Mouse (Mus musculus) myocyte (in vitro differentiated cells): ENCODE measurements at regions not wholly inside any gene's neighbourhood (a gene's known extent, or its start where the extent isn't known, plus 50 kb on each side); places are given as distances from the start of the nearest gene placed in this dataset.

Experiments used
- H3K27me3 ChIP-seq: one replicate; pipeline ENCODE4 v1.6.1; 2011; ENCODE audit not compliant: control insufficient read depth, insufficient read depth, insufficient read length
- H3K36me3 ChIP-seq: one replicate; pipeline ENCODE4 v1.6.1; 2011; ENCODE audit not compliant: control insufficient read depth, insufficient read depth
- H3K4me2 ChIP-seq: one replicate; pipeline ENCODE4 v1.6.1; 2011; ENCODE audit warnings: low read depth, control low read depth
- H3K4me3 ChIP-seq: one replicate; pipeline ENCODE4 v1.5.1; 2011; ENCODE audit warnings: mild to moderate bottlenecking, control low read depth, moderate library complexity
- H3K79me2 ChIP-seq: one replicate; pipeline ENCODE4 v1.6.1; 2011; ENCODE audit not compliant: control insufficient read depth, insufficient read depth
- H3ac ChIP-seq: one replicate; pipeline ENCODE4 v1.6.1; 2011; ENCODE audit not compliant: control insufficient read depth, insufficient read length
- CEBPB ChIP-seq: IDR thresholded peaks from 2 replicates; pipeline ENCODE4 v1.6.1; 2011; ENCODE audit warnings: mild to moderate bottlenecking, moderate library complexity; ENCODE audit not compliant: poor library complexity, insufficient read depth, severe bottlenecking
- E2F4 ChIP-seq: IDR thresholded peaks from one replicate; pipeline ENCODE4 v1.6.1; 2011; ENCODE audit warnings: mild to moderate bottlenecking, control low read depth, moderate library complexity; ENCODE audit not compliant: insufficient read depth
- MAX ChIP-seq: IDR thresholded peaks from one replicate; pipeline ENCODE4 v1.6.1; 2011; ENCODE audit warnings: low read depth, mild to moderate bottlenecking, control low read depth
- MYOD1 ChIP-seq, 3 experiments: IDR thresholded peaks; one replicate each; pipeline ENCODE4 v1.6.1; 2011; ENCODE audit warnings: control low read depth in 2 of 3, low read depth in 2 of 3, mild to moderate bottlenecking in 2 of 3, moderate library complexity in 1 of 3; ENCODE audit not compliant: insufficient read length in 2 of 3, control insufficient read depth in 1 of 3
- MYOG ChIP-seq, 3 experiments: IDR thresholded peaks; one replicate each; pipeline ENCODE4 v1.6.1; 2011; ENCODE audit warnings: control low read depth in 2 of 3, low read depth in 2 of 3, mild to moderate bottlenecking in 2 of 3; ENCODE audit not compliant: insufficient read length in 2 of 3, control insufficient read depth in 1 of 3, insufficient read depth in 1 of 3
- POLR2A ChIP-seq: IDR thresholded peaks from one replicate; pipeline ENCODE4 v1.6.1; 2011; ENCODE audit warnings: low read depth, mild to moderate bottlenecking, control low read depth, moderate library complexity; ENCODE audit not compliant: insufficient read length
- POLR2AphosphoS2 ChIP-seq: IDR thresholded peaks from one replicate; pipeline ENCODE4 v1.6.1; 2011; ENCODE audit warnings: low read depth, control low read depth; ENCODE audit not compliant: insufficient read length
- REST ChIP-seq: IDR thresholded peaks from one replicate; pipeline ENCODE4 v1.6.1; 2011; ENCODE audit warnings: mild to moderate bottlenecking, control low read depth, moderate library complexity; ENCODE audit not compliant: insufficient read depth, insufficient read length
- SRF ChIP-seq: IDR thresholded peaks from one replicate; pipeline ENCODE4 v1.6.1; 2011; ENCODE audit warnings: low read depth; ENCODE audit not compliant: control insufficient read depth, insufficient read length
- TCF12 ChIP-seq: IDR thresholded peaks from one replicate; pipeline ENCODE4 v1.6.1; 2011; ENCODE audit warnings: mild to moderate bottlenecking, control low read depth; ENCODE audit not compliant: poor library complexity, insufficient read depth, severe bottlenecking
- TCF3 ChIP-seq: IDR thresholded peaks from one replicate; pipeline ENCODE4 v1.6.1; 2011; ENCODE audit warnings: low read depth, control low read depth; ENCODE audit not compliant: insufficient read length
- USF1 ChIP-seq: IDR thresholded peaks from one replicate; pipeline ENCODE4 v1.6.1; 2011; ENCODE audit warnings: low read depth, mild to moderate bottlenecking, control low read depth, moderate library complexity

GRCm38 (mm10) chr13:101844461-101845440 lies 76.7 kb upstream of the Pik3r1 start:
- TF ChIP-seq POLR2AphosphoS2: no peak
- TF ChIP-seq REST: no peak
- TF ChIP-seq POLR2A: no peak
- TF ChIP-seq MYOD1 (IDR thresholded peaks at IDR 0.05; ENCODE audit: control insufficient read depth in 1 of 3, insufficient read length in 2 of 3, low read depth in 2 of 3): no peak
- no peak for TF ChIP-seq MYOG (IDR thresholded peaks at IDR 0.05; ENCODE audit: control insufficient read depth in 1 of 3, insufficient read depth in 1 of 3, insufficient read length in 2 of 3, low read depth in 2 of 3)
- no peak for TF ChIP-seq CEBPB
- no peak for TF ChIP-seq TCF12
- TF ChIP-seq TCF3: no peak
- TF ChIP-seq E2F4: no peak
- no peak for TF ChIP-seq MAX
- TF ChIP-seq USF1: no peak
- TF ChIP-seq SRF: no peak
- Histone ChIP-seq H3K79me2 (no peaks in the 10 kb centered on the region), H3K36me3 (no peaks in the 10 kb centered on the region), H3K27me3 (no peaks in the 10 kb centered on the region), H3K4me3 (no peak overlapping the region), H3K4me2 (no peak overlapping the region), H3ac (no peak overlapping the region)

- H3K27me3 ChIP-seq: no peaks in the 10 kb centered on the region
- H3K36me3 ChIP-seq: no peaks in the 10 kb centered on the region
- no peak overlapping the region for H3K4me3 ChIP-seq
- H3K4me2 ChIP-seq: no peak overlapping the region
- H3K79me2 ChIP-seq: no peaks in the 10 kb centered on the region
- TF ChIP-seq POLR2AphosphoS2 (no peak), MYOD1 (IDR thresholded peaks at IDR 0.05; ENCODE audit: control insufficient read depth in 1 of 3, insufficient read length in 2 of 3, low read depth in 2 of 3) (no peak), REST (no peak), CEBPB (no peak), POLR2A (no peak), USF1 (no peak), E2F4 (no peak), SRF (no peak), TCF12 (no peak), TCF3 (no peak), MAX (no peak), MYOG (IDR thresholded peaks at IDR 0.05; ENCODE audit: control insufficient read depth in 1 of 3, insufficient read depth in 1 of 3, insufficient read length in 2 of 3, low read depth in 2 of 3) (no peak)
- H3ac ChIP-seq: no peak overlapping the region
Observed at GRCm38 (mm10) chr13:101846016-101846415, 78.0 kb upstream of the Pik3r1 start.

- Histone ChIP-seq H3K79me2 (no peaks in the 10 kb centered on the region), H3K4me2 (no peak overlapping the region), H3K27me3 (no peaks in the 10 kb centered on the region), H3K36me3 (no peaks in the 10 kb centered on the region), H3K4me3 (no peak overlapping the region), H3ac (no peak overlapping the region)
- TF ChIP-seq REST (no peak), MYOD1 (IDR thresholded peaks at IDR 0.05; ENCODE audit: control insufficient read depth in 1 of 3, insufficient read length in 2 of 3, low read depth in 2 of 3) (no peak), CEBPB (no peak), POLR2A (no peak), MAX (no peak), POLR2AphosphoS2 (no peak), TCF12 (no peak), USF1 (no peak), SRF (no peak), E2F4 (no peak)
Observed at GRCm38 (mm10) chr13:101847879-101848600, 80.0 kb upstream of the Pik3r1 start.

- Histone ChIP-seq H3ac (no peak overlapping the region), H3K27me3 (no peaks in the 10 kb centered on the region), H3K36me3 (no peaks in the 10 kb centered on the region), H3K79me2 (no peaks in the 10 kb centered on the region), H3K4me3 (no peak overlapping the region), H3K4me2 (no peak overlapping the region)
- TF ChIP-seq POLR2A (no peak), MYOD1 (IDR thresholded peaks at IDR 0.05; ENCODE audit: control insufficient read depth in 1 of 3, insufficient read length in 2 of 3, low read depth in 2 of 3) (no peak), TCF3 (no peak), MYOG (IDR thresholded peaks at IDR 0.05; ENCODE audit: control insufficient read depth in 1 of 3, insufficient read depth in 1 of 3, insufficient read length in 2 of 3, low read depth in 2 of 3) (no peak), POLR2AphosphoS2 (no peak), E2F4 (no peak), MAX (no peak), CEBPB (no peak), USF1 (no peak), TCF12 (no peak), REST (no peak), SRF (no peak)
Observed at GRCm38 (mm10) chr13:101848601-101849147, 80.7 kb upstream of the Pik3r1 start.
